Mouse (Mus musculus) liver, embryonic 14.5 days (tissue): ENCODE measurements around the gene Sorcs2. TPM values are rescaled to one million over a fixed set of nuclear protein-coding genes. Genes with fewer than 3 reads are reported as not detected.

Experiments used
- ATAC-seq: fragments of 200-750 bp; cut with Nextera tagmentation; 2 replicates; pipeline ENCODE4 v1.8.0; 2017; ENCODE audit warnings: moderate number of reproducible peaks, mild to moderate bottlenecking, moderate library complexity; ENCODE audit not compliant: insufficient read depth
- DNase-seq, 3 experiments: peaks; one replicate each; pipeline ENCODE4 v3.0.0-alpha.2; 2012 to 2013; ENCODE audit warnings: low read depth in 3 of 3, low spot score in 3 of 3
- H3K27ac ChIP-seq: fragments of 300-500 bp; sonication (generic); 2 replicates; pipeline ENCODE4 v1.5.1; 2014; ENCODE audit warnings: moderate library complexity, mild to moderate bottlenecking, control low read depth, inconsistent platforms
- H3K27me3 ChIP-seq: fragments of 300-500 bp; sonication (generic); 2 replicates; pipeline ENCODE4 v1.6.1; 2014; ENCODE audit warnings: mild to moderate bottlenecking, low read length, moderate library complexity; ENCODE audit not compliant: control insufficient read depth, insufficient read depth
- H3K36me3 ChIP-seq: fragments of 300-500 bp; sonication (generic); replicated peaks from 2 replicates; pipeline ENCODE4 v1.6.1; 2014; ENCODE audit warnings: low read depth; ENCODE audit not compliant: control insufficient read depth, insufficient read depth
- H3K4me1 ChIP-seq, 2 experiments: fragments of 200-500 bp in 1 of 2; fragments of 300-500 bp in 1 of 2; sonication (generic) in 1 of 2; replicated peaks; 2 replicates each; pipeline ENCODE4 v1.6.1; 2012 to 2014; ENCODE audit warnings: antibody characterized with exemption in 1 of 2, inconsistent platforms in 1 of 2, low read length in 1 of 2; ENCODE audit not compliant: control insufficient read depth in 2 of 2, insufficient read depth in 2 of 2
- H3K4me2 ChIP-seq: fragments of 300-500 bp; sonication (generic); 2 replicates; pipeline ENCODE4 v1.6.1; 2014; ENCODE audit warnings: low read depth, mild to moderate bottlenecking, control low read depth, moderate library complexity
- H3K4me3 ChIP-seq, 2 experiments: fragments of 200-500 bp in 1 of 2; fragments of 300-500 bp in 1 of 2; sonication (generic) in 1 of 2; 2 replicates each; pipeline ENCODE4 v1.5.1; 2012 to 2014; ENCODE audit warnings: low read depth in 2 of 2, low read length in 2 of 2, mild to moderate bottlenecking in 2 of 2, control low read depth in 1 of 2, inconsistent platforms in 1 of 2, moderate library complexity in 1 of 2; ENCODE audit not compliant: insufficient read depth in 1 of 2
- H3K9ac ChIP-seq: fragments of 300-500 bp; sonication (generic); replicated peaks from 2 replicates; pipeline ENCODE4 v1.6.1; 2014; ENCODE audit warnings: mild to moderate bottlenecking, control low read depth, moderate library complexity
- H3K9me3 ChIP-seq: fragments of 300-500 bp; sonication (generic); 2 replicates; pipeline ENCODE4 v1.6.1; 2016; ENCODE audit warnings: low read length, mixed read lengths; ENCODE audit not compliant: control insufficient read depth
- CTCF ChIP-seq: IDR thresholded peaks from 2 replicates; pipeline ENCODE4 v1.5.1; 2016; ENCODE audit warnings: antibody characterized with exemption, low read depth, control low read depth
- EP300 ChIP-seq: IDR thresholded peaks from 2 replicates; pipeline ENCODE4 v1.6.1; 2016; ENCODE audit warnings: antibody characterized with exemption, low read depth
- WGBS: fragments of 180-500 bp; shearing (Covaris S2); extraction: QIAGEN DNeasy Blood & Tissue Kit; methylation state at CpG from one replicate; pipeline ENCODE4 v1.1.7; 2014; ENCODE audit not compliant: insufficient replicate concordance; 5-methylcytosine and 5-hydroxymethylcytosine counted together
- polyA plus RNA-seq, 2 experiments: library from polyadenylated mRNA; depleted of rRNA in 1 of 2; stranded (reverse) in 1 of 2; unstranded in 1 of 2; fragments of >200 nt; fragmentation: Nextera tagmentation in 1 of 2; extraction: Ambion mirVana in 1 of 2; gene quantifications; 2 replicates each; pipeline versions ENCODE4 v1.2.1 to v1.2.3; 2012 to 2014

Sorcs2 gene
- polyA plus RNA-seq, 2 experiments: 0.17 to 0.33 TPM

DNA sequence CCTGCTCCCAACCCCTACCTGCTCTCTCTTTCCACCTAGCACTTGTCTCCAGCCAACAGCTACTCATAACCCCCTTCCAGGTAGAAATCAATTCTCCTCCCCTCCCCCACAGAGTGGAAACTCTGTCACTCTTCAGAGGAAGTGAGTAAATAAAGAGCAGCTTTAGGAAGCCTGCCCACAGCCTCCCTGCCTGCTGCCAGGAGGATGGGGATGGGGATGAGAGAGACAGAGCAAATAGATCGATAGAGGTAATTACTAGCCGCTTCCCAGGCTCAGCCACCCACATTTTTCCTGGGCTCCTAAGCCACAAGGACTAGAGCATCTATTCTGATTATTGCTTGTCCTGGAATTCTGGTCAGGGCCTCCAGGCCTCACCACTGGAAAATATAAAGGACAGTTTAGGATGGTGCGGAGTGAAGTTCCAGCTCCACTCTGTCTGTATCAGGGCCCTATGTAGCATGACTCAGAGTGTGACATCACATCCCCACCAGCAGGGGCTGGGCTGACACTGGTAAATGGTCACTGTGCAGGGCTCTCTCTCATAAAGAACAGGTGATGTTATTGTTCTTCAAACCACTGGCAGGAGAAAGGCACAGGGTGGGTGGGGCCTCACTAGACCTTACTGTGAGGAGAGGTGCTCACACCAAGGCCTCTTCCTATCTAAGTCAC is 261.9 kb downstream of the Sorcs2 start:
- Histone ChIP-seq H3K27ac (no peak overlapping the region), H3K9ac (no peak overlapping the region), H3K27me3 (no peaks in the 10 kb centered on the region), H3K9me3 (no peaks in the 10 kb centered on the region), H3K36me3 (no peaks in the 10 kb centered on the region), H3K4me1 (no peaks in the 10 kb centered on the region), H3K4me2 (no peak overlapping the region), H3K4me3 (no peak overlapping the region)
- no peak for DNase-seq
- no peak for TF ChIP-seq CTCF
- no peak for TF ChIP-seq EP300
- 65% methylated on average over 3 of the region's 3 CpGs for WGBS
- ATAC-seq: no peak

DNA sequence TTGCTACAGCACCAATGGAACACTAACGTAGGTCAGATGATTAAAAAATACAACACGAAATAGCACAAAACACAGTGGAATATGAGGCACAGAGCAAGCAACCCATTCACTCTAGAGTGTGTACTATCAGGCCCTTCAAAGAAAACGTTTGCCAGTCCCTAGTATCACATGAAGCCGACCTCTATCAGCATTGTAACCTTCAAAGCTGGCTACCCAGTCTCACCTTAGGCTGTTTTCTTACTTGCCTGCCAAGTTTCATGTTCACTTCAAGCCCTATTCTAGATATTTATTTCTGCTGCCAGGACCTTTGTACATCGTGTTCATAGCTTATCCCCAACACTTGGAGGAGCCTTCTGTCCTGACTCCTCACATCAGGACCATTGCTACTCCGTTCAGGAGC is 263.6 kb downstream of the Sorcs2 start:
- no peak for ATAC-seq
- Histone ChIP-seq H3K9ac (no peak overlapping the region), H3K27ac (no peak overlapping the region), H3K27me3 (no peaks in the 10 kb centered on the region), H3K4me2 (no peak overlapping the region), H3K36me3 (no peaks in the 10 kb centered on the region), H3K4me3 (no peak overlapping the region), H3K4me1 (no peaks in the 10 kb centered on the region), H3K9me3 (no peaks in the 10 kb centered on the region)
- no peak for TF ChIP-seq EP300
- TF ChIP-seq CTCF: no peak
- 50% methylated on average over 6 of the region's 6 CpGs for WGBS
- no peak for DNase-seq

DNA sequence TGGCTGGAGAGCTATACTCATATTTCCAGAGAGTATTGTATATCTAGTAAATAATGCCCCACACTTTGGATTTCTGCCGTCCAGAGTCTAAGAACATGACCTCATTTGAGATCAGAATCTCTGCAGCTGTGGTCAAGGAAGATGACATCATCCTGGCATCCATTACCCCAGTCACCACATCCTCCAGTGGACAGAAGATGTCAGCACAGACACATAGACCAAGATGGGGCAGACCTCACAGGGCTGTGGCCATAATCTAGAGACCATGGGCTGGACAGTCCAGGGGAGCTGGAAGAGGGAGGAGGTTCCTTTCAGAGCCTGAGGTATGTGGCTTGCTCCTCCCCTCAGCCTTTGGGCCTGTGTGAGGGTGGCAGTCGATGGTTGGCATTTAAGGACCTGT is 264.0 kb downstream of the Sorcs2 start:
- H3K27me3 ChIP-seq: no peaks in the 10 kb centered on the region
- H3K9me3 ChIP-seq: no peaks in the 10 kb centered on the region
- 28% methylated on average over 2 of the region's 2 CpGs for WGBS
- no peak for DNase-seq
- no peaks in the 10 kb centered on the region for H3K36me3 ChIP-seq
- no peak overlapping the region for H3K27ac ChIP-seq
- H3K9ac ChIP-seq: no peak overlapping the region
- no peak overlapping the region for H3K4me3 ChIP-seq
- ATAC-seq: no peak
- H3K4me2 ChIP-seq: no peak overlapping the region
- TF ChIP-seq CTCF (no peak), EP300 (no peak)
- no peaks in the 10 kb centered on the region for H3K4me1 ChIP-seq

DNA sequence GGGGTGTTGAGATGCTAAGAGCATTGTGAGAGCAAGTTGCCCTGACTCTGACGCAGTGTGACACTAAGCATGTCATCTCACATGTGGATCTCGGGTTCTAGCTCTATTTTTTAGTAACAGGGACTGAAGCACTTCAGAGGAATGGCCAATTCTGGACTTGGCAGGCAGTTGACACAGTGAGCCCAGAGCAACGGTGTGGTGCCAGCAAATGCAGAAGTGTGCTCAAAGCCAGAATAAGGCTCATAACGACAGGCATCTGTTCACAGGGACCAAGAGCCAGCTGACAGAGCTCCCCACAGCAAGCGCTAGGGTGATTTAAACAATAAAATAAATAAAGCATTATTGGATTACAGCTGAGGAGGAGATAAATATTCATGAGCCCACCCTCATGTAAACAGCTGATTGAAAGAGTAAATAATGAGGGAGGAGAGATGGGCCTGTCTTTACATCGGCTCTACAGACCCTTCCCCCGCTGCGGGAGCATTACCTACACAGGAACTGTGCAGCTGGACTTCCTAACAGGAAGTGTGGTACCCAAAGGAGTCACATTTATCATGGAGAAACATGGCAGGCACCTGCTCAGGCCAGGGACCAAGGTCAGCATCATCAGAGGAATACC is 267.4 kb downstream of the Sorcs2 start:
- Histone ChIP-seq H3K27me3 (no peaks in the 10 kb centered on the region), H3K4me1 (no peaks in the 10 kb centered on the region), H3K4me3 (no peak overlapping the region), H3K9ac (no peak overlapping the region), H3K9me3 (no peaks in the 10 kb centered on the region), H3K27ac (no peak overlapping the region), H3K4me2 (no peak overlapping the region), H3K36me3 (no peaks in the 10 kb centered on the region)
- WGBS: 35% methylated on average over 8 of the region's 8 CpGs
- TF ChIP-seq EP300 (no peak), CTCF (no peak)
- no peak for DNase-seq
- ATAC-seq: no peak

DNA sequence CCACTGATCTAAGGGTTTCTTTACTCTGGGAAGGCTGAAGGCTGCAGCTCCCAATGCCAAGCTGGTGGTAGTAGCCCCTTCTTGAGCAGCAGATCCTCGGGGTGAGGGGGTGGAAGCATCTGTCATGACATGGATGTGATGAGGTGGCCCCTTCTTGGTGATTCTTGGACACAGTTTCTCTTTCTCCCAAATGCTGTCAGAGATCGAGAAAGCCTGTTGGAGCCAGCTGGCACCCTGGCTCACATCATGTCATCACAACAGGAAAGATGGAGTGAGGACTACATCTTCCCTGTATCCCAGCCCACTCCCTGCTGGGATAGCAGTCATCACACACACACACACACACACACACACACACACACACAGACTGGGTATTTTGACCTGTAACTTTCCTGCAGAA is 268.3 kb downstream of the Sorcs2 start:
- 42% methylated on average over 2 of the region's 2 CpGs for WGBS
- ATAC-seq: no peak

More for the DNA sequence above, 268.3 kb downstream of the Sorcs2 start:
- Histone ChIP-seq H3K9me3 (no peaks in the 10 kb centered on the region), H3K9ac (no peak overlapping the region), H3K27ac (no peak overlapping the region), H3K4me1 (no peaks in the 10 kb centered on the region), H3K27me3 (no peaks in the 10 kb centered on the region), H3K4me2 (no peak overlapping the region), H3K4me3 (no peak overlapping the region), H3K36me3 (no peaks in the 10 kb centered on the region)
- TF ChIP-seq CTCF (no peak), EP300 (no peak)
- no peak for DNase-seq
